Mouse (Mus musculus) stomach, embryonic 16.5 days (tissue): ENCODE results near the gene Rassf8. TPM values are rescaled to one million over a fixed set of nuclear protein-coding genes. Genes with fewer than 3 reads are reported as not detected.

Source experiments
- ATAC-seq: fragments of 200-750 bp; cut with Nextera tagmentation; 2 replicates; pipeline ENCODE4 v1.8.0; 2017; ENCODE audit warnings: moderate number of reproducible peaks, moderate TSS enrichment; ENCODE audit not compliant: insufficient read depth, low FRiP score
- H3K27ac ChIP-seq: fragments of 300-500 bp; sonication (generic); 2 replicates; pipeline ENCODE4 v1.5.1; 2014; ENCODE audit warnings: low read length
- H3K27me3 ChIP-seq: fragments of 300-500 bp; sonication (generic); 2 replicates; pipeline ENCODE4 v1.6.1; 2014; ENCODE audit warnings: low read length, control low read depth, mixed read lengths; ENCODE audit not compliant: control insufficient read depth, insufficient read depth
- H3K36me3 ChIP-seq: fragments of 300-500 bp; sonication (generic); 2 replicates; pipeline ENCODE4 v1.6.1; 2014; ENCODE audit warnings: low read length; ENCODE audit not compliant: control insufficient read depth, insufficient read depth
- H3K4me1 ChIP-seq: fragments of 300-500 bp; sonication (generic); 2 replicates; pipeline ENCODE4 v1.6.1; 2014; ENCODE audit warnings: low read length, control low read depth, mixed read lengths; ENCODE audit not compliant: control insufficient read depth, insufficient read depth
- H3K4me2 ChIP-seq: fragments of 300-500 bp; sonication (generic); 2 replicates; pipeline ENCODE4 v1.6.1; 2014; ENCODE audit warnings: low read depth, low read length, mixed read lengths
- H3K4me3 ChIP-seq: fragments of 300-500 bp; sonication (generic); replicated peaks from 2 replicates; pipeline ENCODE4 v1.5.1; 2014; ENCODE audit warnings: mild to moderate bottlenecking, low read length
- H3K9ac ChIP-seq: fragments of 300-500 bp; sonication (generic); 2 replicates; pipeline ENCODE4 v1.6.1; 2014; ENCODE audit warnings: low read length
- H3K9me3 ChIP-seq: fragments of 300-500 bp; sonication (generic); replicated peaks from 2 replicates; pipeline ENCODE4 v1.6.1; 2016; ENCODE audit warnings: low read length, control low read depth; ENCODE audit not compliant: control insufficient read depth
- WGBS: fragments of 180-500 bp; shearing (Covaris S2); extraction: QIAGEN DNeasy Blood & Tissue Kit; methylation state at CpG from one replicate; pipeline ENCODE4 v1.1.7; 2014; 5-methylcytosine and 5-hydroxymethylcytosine counted together
- polyA plus RNA-seq: library from polyadenylated mRNA; unstranded; fragments of >200 nt; fragmentation: Nextera tagmentation; extraction: Ambion mirVana; gene quantifications from 2 replicates; pipeline ENCODE4 v1.2.1, GENCODE M21; 2015

The Rassf8 gene
- polyA plus RNA-seq, 1 experiment from 2014 or later, result 5.7 TPM

GRCm38 (mm10) chr6:145740011-145740410, 6.5 kb upstream of the Rassf8 start:
- Histone ChIP-seq H3K9me3 (no peaks in the 10 kb centered on the region), H3K4me2 (no peak overlapping the region), H3K4me1 (no peaks in the 10 kb centered on the region), H3K36me3 (no peaks in the 10 kb centered on the region), H3K9ac (no peak overlapping the region), H3K4me3 (no peak overlapping the region), H3K27me3 (no peaks in the 10 kb centered on the region), H3K27ac (no peak overlapping the region)
- no peak for ATAC-seq
- WGBS, result 66% methylated on average over 3 of the region's 3 CpGs

- H3K9me3 ChIP-seq, result no peaks in the 10 kb centered on the region
- H3K36me3 ChIP-seq, result no peaks in the 10 kb centered on the region
- no peaks in the 10 kb centered on the region for H3K27me3 ChIP-seq
- H3K9ac ChIP-seq, result no peak overlapping the region
- no peak overlapping the region for H3K27ac ChIP-seq
- ATAC-seq, result no peak
- WGBS, result 44% methylated on average over 3 of the region's 3 CpGs
- H3K4me3 ChIP-seq, result no peak overlapping the region
- peaks cover 5% of the 10 kb centered on the region for H3K4me1 ChIP-seq
- no peak overlapping the region for H3K4me2 ChIP-seq
Measured at GRCm38 (mm10) chr6:145745291-145745690, 1.3 kb upstream of the Rassf8 start.

- H3K36me3 ChIP-seq, result no peaks in the 10 kb centered on the region; the same call in 1 of the 2 replicates
- peaks cover 5% of the 10 kb centered on the region for H3K4me1 ChIP-seq
- no peak for ATAC-seq
- H3K27me3 ChIP-seq, result no peaks in the 10 kb centered on the region
- peak overlapping the region; percentile 91 for H3K4me3 ChIP-seq
- peak overlapping the region; percentile 93 for H3K9ac ChIP-seq
- no peaks in the 10 kb centered on the region for H3K9me3 ChIP-seq
- peak overlapping the region; percentile 78 for H3K4me2 ChIP-seq
- WGBS, result under 1% methylated on average over 54 of the region's 55 CpGs
- peak overlapping the region; percentile 89 for H3K27ac ChIP-seq
Measured at GRCm38 (mm10) chr6:145746921-145747670, 548 bp downstream of the Rassf8 start.

GRCm38 (mm10) chr6:145747671-145748640, 1.4 kb downstream of the Rassf8 start:
- H3K27me3 ChIP-seq, result no peaks in the 10 kb centered on the region
- peaks cover 5% of the 10 kb centered on the region for H3K4me1 ChIP-seq
- ATAC-seq, result no peak
- peak overlapping the region; percentile 78 for H3K4me2 ChIP-seq
- H3K9ac ChIP-seq, result peak overlapping the region; percentile 93
- peak overlapping the region; percentile 91 for H3K4me3 ChIP-seq
- no peaks in the 10 kb centered on the region; the same call in 1 of the 2 replicates for H3K36me3 ChIP-seq
- WGBS, result 14% methylated on average over 16 of the region's 16 CpGs
- no peaks in the 10 kb centered on the region for H3K9me3 ChIP-seq
- H3K27ac ChIP-seq, result peak overlapping the region; percentile 89

GRCm38 (mm10) chr6:145750394-145750793, 3.8 kb downstream of the Rassf8 start:
- 85% methylated on average over 3 of the region's 3 CpGs for WGBS
- Histone ChIP-seq H3K36me3 (no peaks in the 10 kb centered on the region; the same call in 1 of the 2 replicates), H3K9ac (no peak overlapping the region), H3K4me2 (no peak overlapping the region), H3K4me3 (no peak overlapping the region), H3K27me3 (no peaks in the 10 kb centered on the region), H3K9me3 (no peaks in the 10 kb centered on the region), H3K27ac (no peak overlapping the region), H3K4me1 (peaks cover 10% of the 10 kb centered on the region)
- ATAC-seq, result no peak

GRCm38 (mm10) chr6:145753296-145753695, 6.7 kb downstream of the Rassf8 start:
- H3K4me1 ChIP-seq, result peaks cover 12% of the 10 kb centered on the region
- H3K4me3 ChIP-seq, result no peak overlapping the region
- whole genome bisulfite sequencing, result 87% methylated on average over 6 of the region's 6 CpGs
- no peak for ATAC-seq
- no peak overlapping the region for H3K4me2 ChIP-seq
- H3K27me3 ChIP-seq, result no peaks in the 10 kb centered on the region
- H3K9me3 ChIP-seq, result no peaks in the 10 kb centered on the region
- H3K9ac ChIP-seq, result no peak overlapping the region
- no peaks in the 10 kb centered on the region; the same call in 1 of the 2 replicates for H3K36me3 ChIP-seq
- no peak overlapping the region for H3K27ac ChIP-seq

- Histone ChIP-seq H3K36me3 (no peaks in the 10 kb centered on the region; the same call in 1 of the 2 replicates), H3K9ac (no peak overlapping the region), H3K4me1 (peaks cover 19% of the 10 kb centered on the region), H3K27ac (no peak overlapping the region), H3K9me3 (no peaks in the 10 kb centered on the region), H3K27me3 (no peaks in the 10 kb centered on the region), H3K4me3 (no peak overlapping the region), H3K4me2 (no peak overlapping the region)
- ATAC-seq, result no peak
- WGBS, result 69% methylated on average over 6 of the region's 6 CpGs
Measured at GRCm38 (mm10) chr6:145754416-145754815, 7.9 kb downstream of the Rassf8 start.

GRCm38 (mm10) chr6:145755942-145756639, 9.5 kb downstream of the Rassf8 start:
- H3K9ac ChIP-seq, result no peak overlapping the region
- H3K36me3 ChIP-seq, result no peaks in the 10 kb centered on the region; the same call in 1 of the 2 replicates
- WGBS, result 57% methylated on average over 14 of the region's 14 CpGs
- ATAC-seq, result no peak
- no peaks in the 10 kb centered on the region for H3K27me3 ChIP-seq
- H3K4me2 ChIP-seq, result no peak overlapping the region
- H3K4me1 ChIP-seq, result peaks cover 32% of the 10 kb centered on the region
- no peak overlapping the region for H3K4me3 ChIP-seq
- H3K27ac ChIP-seq, result no peak overlapping the region
- no peaks in the 10 kb centered on the region for H3K9me3 ChIP-seq
